Mouse (Mus musculus) limb, embryonic 12.5 days (tissue): ENCODE measurements at regions not wholly inside any gene's neighbourhood (a gene's known extent, or its start where the extent isn't known, plus 50 kb on each side); places are given as distances from the start of the nearest gene placed in this dataset.
"Not testable (repeated sequence)": the region's sequence is repeated elsewhere in the genome, so short reads cannot be mapped to it uniquely, and the experiment has no call there.

Experiments
- ATAC-seq: fragments of 200-750 bp; cut with Nextera tagmentation; 2 replicates; pipeline ENCODE4 v1.8.0; 2017; ENCODE audit warnings: low read depth, moderate TSS enrichment; ENCODE audit not compliant: insufficient number of reproducible peaks, insufficient read depth, low FRiP score, low TSS enrichment
- H3K27ac ChIP-seq: fragments of 300-500 bp; sonication (generic); 2 replicates; pipeline ENCODE4 v1.5.1; 2016; ENCODE audit warnings: mild to moderate bottlenecking, moderate library complexity
- H3K27me3 ChIP-seq: fragments of 300-500 bp; sonication (generic); 2 replicates; pipeline ENCODE4 v1.6.1; 2016; ENCODE audit warnings: mild to moderate bottlenecking, moderate library complexity
- H3K36me3 ChIP-seq: fragments of 300-500 bp; sonication (generic); 2 replicates; pipeline ENCODE4 v1.6.1; 2016; ENCODE audit warnings: mild to moderate bottlenecking, moderate library complexity
- H3K4me1 ChIP-seq: fragments of 300-500 bp; sonication (generic); replicated peaks from 2 replicates; pipeline ENCODE4 v1.6.1; 2016
- H3K4me2 ChIP-seq: fragments of 300-500 bp; sonication (generic); 2 replicates; pipeline ENCODE4 v1.6.1; 2016; ENCODE audit warnings: mild to moderate bottlenecking, moderate library complexity
- H3K4me3 ChIP-seq: fragments of 300-500 bp; sonication (generic); replicated peaks from 2 replicates; pipeline ENCODE4 v1.5.1; 2016; ENCODE audit warnings: mild to moderate bottlenecking
- H3K9ac ChIP-seq: fragments of 300-500 bp; sonication (generic); replicated peaks from 2 replicates; pipeline ENCODE4 v1.6.1; 2016; ENCODE audit warnings: mild to moderate bottlenecking, moderate library complexity
- H3K9me3 ChIP-seq: fragments of 300-500 bp; sonication (generic); 2 replicates; pipeline ENCODE4 v1.6.1; 2016; ENCODE audit warnings: mild to moderate bottlenecking, moderate library complexity
- WGBS: fragments of 180-500 bp; shearing (Covaris S2); methylation state at CpG from one replicate; pipeline ENCODE4 v1.1.7; 2016; 5-methylcytosine and 5-hydroxymethylcytosine counted together

DNA sequence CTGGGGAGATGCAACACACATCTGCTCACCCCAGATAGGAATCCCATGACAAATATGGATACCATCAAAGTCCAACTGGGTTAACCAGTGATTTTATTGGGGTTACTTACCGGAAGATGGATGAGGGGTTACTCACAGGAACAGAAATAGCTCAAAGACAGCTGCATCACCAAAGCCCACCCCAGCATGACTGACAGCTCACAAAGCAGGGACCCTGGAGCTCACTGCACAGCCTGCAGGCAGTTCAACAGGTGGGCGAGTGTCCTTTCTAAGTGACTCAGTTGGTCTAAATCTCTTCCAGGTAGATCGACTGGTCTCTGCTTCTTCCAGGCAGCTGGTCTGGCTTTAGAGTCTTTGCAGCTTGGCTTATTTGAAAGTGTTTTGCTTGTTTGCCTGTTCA is 114.2 kb downstream of the Bdh1 start:
- no peak overlapping the region for H3K27ac ChIP-seq

DNA sequence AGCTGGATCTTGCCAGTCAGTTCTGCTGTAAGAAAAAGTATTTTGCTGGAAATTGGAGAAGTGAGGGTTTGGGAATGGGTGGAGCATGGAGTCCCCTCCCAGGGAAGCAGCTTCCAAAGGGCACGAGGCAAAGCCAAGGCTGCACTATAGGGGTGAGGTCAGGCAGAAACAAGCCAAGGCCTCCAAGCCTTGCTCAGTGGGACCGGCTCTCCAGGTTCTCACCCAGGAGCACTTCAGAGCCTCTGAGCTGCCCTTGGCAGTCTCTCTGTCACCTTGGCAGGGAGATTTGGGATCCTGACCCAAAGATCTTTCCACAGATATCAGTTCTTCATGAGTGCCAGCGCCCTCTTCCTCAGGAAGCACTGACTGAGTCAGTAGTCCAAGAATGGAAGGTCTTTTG is 116.5 kb downstream of the Bdh1 start:
- H3K27me3 ChIP-seq, result no peaks in the 10 kb centered on the region
- no peak overlapping the region for H3K9ac ChIP-seq
- no peaks in the 10 kb centered on the region for H3K9me3 ChIP-seq
- no peak overlapping the region for H3K27ac ChIP-seq
- WGBS, result 82% methylated on average over 3 of the region's 3 CpGs
- no peak overlapping the region for H3K4me2 ChIP-seq
- H3K4me1 ChIP-seq, result peaks cover 32% of the 10 kb centered on the region
- H3K4me3 ChIP-seq, result no peak overlapping the region
- no peak for ATAC-seq
- H3K36me3 ChIP-seq, result no peaks in the 10 kb centered on the region

More for the DNA sequence above, 114.2 kb downstream of the Bdh1 start:
- no peak overlapping the region for H3K4me2 ChIP-seq
- H3K9me3 ChIP-seq, result no peaks in the 10 kb centered on the region
- no peak overlapping the region for H3K9ac ChIP-seq
- ATAC-seq, result no peak
- no peak overlapping the region for H3K4me3 ChIP-seq
- H3K27me3 ChIP-seq, result no peaks in the 10 kb centered on the region
- peaks cover 38% of the 10 kb centered on the region for H3K4me1 ChIP-seq
- WGBS, result 55% methylated on average over 3 of the region's 3 CpGs
- no peaks in the 10 kb centered on the region for H3K36me3 ChIP-seq

DNA sequence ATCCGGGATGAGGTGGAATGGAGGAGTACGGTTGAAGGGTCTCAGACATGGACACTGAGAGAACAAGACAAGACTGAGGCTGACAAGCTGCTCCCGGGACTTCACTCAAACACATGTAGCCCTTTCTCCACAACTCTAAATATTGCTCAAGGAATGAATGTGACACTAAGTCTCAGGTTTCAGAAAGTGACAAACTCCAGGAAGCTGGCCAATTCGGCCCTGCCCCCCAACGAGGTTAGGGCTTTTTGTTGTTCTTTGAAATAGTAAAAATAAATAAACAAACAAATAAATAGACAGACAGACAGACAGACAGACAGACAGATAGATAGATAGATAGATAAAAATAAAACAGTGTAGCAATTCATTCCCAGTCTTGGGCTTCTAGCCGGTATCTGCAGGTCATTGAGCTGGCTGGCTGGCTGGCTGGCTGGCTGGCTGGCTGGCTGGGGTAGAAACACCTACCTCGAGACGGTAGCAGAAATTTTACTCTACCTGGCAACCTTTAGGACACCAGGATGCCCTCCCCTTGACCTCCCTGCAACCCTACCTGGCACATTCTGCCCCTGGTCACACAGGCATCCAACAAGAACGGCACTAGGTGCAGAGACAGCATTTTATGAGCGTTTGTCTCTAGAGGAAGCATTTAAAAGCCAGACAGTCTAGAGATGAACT is 119.6 kb upstream of the Dlg1 start:
- H3K27me3 ChIP-seq, result peaks cover 9% of the 10 kb centered on the region; the same call in 1 of the 2 replicates
- peaks cover 47% of the 10 kb centered on the region for H3K4me1 ChIP-seq
- no peaks in the 10 kb centered on the region for H3K9me3 ChIP-seq
- WGBS, result 35% methylated on average over 10 of the region's 10 CpGs
- H3K4me2 ChIP-seq, result no peak overlapping the region
- no peak for ATAC-seq
- H3K4me3 ChIP-seq, result no peak overlapping the region
- H3K9ac ChIP-seq, result no peak overlapping the region
- no peak overlapping the region for H3K27ac ChIP-seq
- no peaks in the 10 kb centered on the region for H3K36me3 ChIP-seq

DNA sequence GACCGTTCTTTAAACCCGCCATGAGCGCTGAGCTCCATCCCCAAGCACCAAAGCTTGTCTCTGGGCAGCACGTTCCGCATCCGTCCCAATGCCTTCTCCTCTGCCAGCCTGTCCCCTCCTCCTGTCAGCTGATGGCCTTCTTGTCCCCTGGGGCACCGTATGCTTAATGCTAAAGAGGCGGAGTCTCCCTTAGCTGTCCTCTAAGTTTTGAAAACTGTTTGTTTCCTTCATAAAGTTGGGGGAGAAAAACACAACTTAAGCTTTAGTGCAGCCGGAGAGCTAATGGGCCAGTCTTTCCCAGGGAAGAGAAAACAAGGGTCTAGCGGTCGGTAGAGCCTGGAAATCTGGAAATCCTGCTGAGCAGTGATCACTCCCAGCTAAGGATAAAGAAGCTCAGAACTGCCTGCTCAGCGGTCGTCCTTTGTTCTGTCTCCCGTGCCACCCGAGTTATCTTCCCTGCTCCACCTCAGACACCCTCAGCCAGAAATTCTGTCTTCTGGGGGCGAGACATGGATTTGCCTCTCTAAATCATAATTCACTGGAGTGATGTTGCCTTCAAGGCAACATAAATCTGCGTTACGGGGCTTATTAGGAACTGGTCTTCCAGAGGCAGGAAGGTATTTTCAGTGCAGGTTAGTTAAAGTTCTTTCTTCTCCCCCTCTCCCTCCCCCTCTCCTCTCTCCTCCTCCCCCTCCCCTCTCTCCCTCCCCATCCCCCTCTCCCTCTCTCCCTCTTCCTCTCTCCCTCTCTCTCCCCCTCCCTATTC is 117.0 kb upstream of the Dlg1 start:
- Histone ChIP-seq H3K27me3 (peaks cover 9% of the 10 kb centered on the region; the same call in 1 of the 2 replicates), H3K4me2 (peak overlapping the region; percentile 54), H3K9ac (peak overlapping the region; percentile 40; the same call in 1 of the 2 replicates), H3K36me3 (no peaks in the 10 kb centered on the region), H3K9me3 (no peaks in the 10 kb centered on the region), H3K27ac (peak overlapping the region; percentile 85), H3K4me3 (peak overlapping the region; percentile 17), H3K4me1 (peaks cover 53% of the 10 kb centered on the region)
- 1% methylated on average over 18 of the region's 18 CpGs for WGBS
- no peak for ATAC-seq

DNA sequence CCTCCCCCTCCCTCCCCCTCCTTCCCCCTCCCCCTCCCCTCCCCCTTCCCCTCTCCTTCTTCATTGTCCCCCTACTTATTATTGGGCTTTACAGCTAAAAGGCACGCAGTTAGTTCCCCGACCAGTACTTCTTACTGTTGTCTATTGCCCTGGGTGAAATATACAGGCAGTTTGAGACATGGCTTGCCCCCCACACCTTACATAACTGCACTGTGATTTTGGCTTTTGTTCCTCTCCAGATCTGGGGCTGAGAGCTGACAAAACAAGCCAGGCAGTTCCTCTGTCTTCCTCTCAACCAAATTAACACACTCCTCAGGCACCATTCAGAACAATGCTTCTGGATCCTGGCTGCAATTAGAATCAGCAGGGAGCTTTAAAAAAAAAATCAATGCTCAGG is 116.4 kb upstream of the Dlg1 start:
- Histone ChIP-seq H3K4me2 (peak overlapping the region; percentile 54), H3K4me1 (peaks cover 59% of the 10 kb centered on the region)
- 0% methylated on average over 2 of the region's 2 CpGs for WGBS

DNA sequence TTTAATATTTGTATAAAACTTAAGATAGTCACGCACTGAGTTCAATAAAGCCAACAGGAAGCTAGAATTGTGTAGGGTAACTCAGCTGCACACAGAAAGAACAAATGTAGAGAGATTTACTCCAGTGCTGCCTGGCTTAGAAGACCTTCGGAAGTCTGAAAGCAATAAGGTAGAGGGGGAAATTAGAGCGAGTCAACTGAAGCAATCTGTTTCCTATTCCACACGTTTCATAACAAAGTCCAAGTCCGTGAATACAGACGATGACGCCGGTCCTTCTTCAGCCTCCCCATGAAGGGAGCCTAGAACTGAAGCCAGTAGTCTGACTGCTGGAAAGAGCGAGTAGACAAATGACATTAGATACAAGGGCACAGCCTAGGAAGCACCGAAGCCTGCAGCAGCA is 115.9 kb upstream of the Dlg1 start:
- H3K36me3 ChIP-seq, result no peaks in the 10 kb centered on the region
- H3K4me1 ChIP-seq, result peaks cover 64% of the 10 kb centered on the region
- H3K27me3 ChIP-seq, result peaks cover 9% of the 10 kb centered on the region; the same call in 1 of the 2 replicates
- H3K4me3 ChIP-seq, result no peak overlapping the region
- peak overlapping the region; percentile 85 for H3K27ac ChIP-seq
- H3K4me2 ChIP-seq, result 0 out of 2 replicates have a peak overlapping the region, but pooled peaks have one; percentile 54
- 27% methylated on average over 10 of the region's 10 CpGs for WGBS
- no peak for ATAC-seq
- no peak overlapping the region for H3K9ac ChIP-seq
- no peaks in the 10 kb centered on the region for H3K9me3 ChIP-seq

More for the DNA sequence above, 116.4 kb upstream of the Dlg1 start:
- Histone ChIP-seq H3K27me3 (peaks cover 9% of the 10 kb centered on the region; the same call in 1 of the 2 replicates), H3K36me3 (no peaks in the 10 kb centered on the region), H3K27ac (peak overlapping the region; percentile 85), H3K9ac (no peak overlapping the region), H3K4me3 (no peak overlapping the region), H3K9me3 (no peaks in the 10 kb centered on the region)
- ATAC-seq, result no peak

DNA sequence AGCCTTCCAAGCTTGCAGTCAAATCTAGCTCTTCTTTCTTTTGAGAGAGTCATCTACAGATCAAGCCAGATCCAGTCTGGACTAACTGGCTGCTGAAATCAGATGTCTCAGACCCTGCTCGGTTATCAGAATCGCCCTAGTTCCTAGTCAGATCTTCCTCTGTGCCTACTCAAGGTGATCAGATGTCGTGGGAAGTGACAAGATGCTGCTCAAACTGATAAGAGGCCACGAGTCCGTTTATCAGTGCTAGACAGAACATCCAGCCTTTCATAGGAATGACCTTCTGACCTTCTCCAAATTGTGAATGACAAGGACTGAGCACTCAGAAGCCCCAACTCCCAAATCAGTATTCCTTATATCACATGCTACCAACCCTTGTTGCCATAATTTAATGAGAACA is 113.3 kb upstream of the Dlg1 start:
- WGBS, result 83% methylated on average over 5 of the region's 5 CpGs
- peaks cover 50% of the 10 kb centered on the region for H3K4me1 ChIP-seq
- H3K9me3 ChIP-seq, result no peaks in the 10 kb centered on the region
- H3K36me3 ChIP-seq, result no peaks in the 10 kb centered on the region
- H3K27ac ChIP-seq, result no peak overlapping the region
- no peak overlapping the region for H3K4me3 ChIP-seq
- no peak for ATAC-seq
- H3K27me3 ChIP-seq, result 0 out of 2 replicates have a peak, but pooled peaks cover 1% of the 10 kb centered on the region
- H3K9ac ChIP-seq, result no peak overlapping the region
- no peak overlapping the region for H3K4me2 ChIP-seq

DNA sequence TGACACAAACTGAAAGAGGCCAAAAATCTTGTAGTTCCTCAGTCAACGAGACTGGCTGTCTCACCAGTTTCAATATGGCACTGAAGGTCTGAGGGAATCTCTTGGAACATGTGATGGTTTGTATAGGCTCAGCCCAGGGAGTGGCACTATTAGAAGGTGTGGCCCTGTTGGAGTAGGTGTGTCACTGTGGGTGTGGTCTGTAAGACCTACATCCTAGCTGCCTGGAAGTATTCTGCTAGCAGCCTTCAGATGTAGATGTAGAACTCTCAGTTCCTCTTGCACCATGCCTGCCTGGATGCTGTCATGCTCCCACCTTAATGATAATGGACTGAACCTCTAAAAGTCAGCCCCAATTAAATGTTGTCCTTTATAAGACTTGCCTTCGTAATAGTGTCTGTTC is 112.7 kb upstream of the Dlg1 start:
- H3K36me3 ChIP-seq, H3K4me3 ChIP-seq, H3K27ac ChIP-seq, H3K27me3 ChIP-seq, H3K4me2 ChIP-seq, H3K9me3 ChIP-seq, ATAC-seq, H3K9ac ChIP-seq: not testable (repeated sequence)
- 90% methylated on average over 2 of the region's 2 CpGs for WGBS
- H3K4me1 ChIP-seq, result peaks cover 44% of the 10 kb centered on the region

DNA sequence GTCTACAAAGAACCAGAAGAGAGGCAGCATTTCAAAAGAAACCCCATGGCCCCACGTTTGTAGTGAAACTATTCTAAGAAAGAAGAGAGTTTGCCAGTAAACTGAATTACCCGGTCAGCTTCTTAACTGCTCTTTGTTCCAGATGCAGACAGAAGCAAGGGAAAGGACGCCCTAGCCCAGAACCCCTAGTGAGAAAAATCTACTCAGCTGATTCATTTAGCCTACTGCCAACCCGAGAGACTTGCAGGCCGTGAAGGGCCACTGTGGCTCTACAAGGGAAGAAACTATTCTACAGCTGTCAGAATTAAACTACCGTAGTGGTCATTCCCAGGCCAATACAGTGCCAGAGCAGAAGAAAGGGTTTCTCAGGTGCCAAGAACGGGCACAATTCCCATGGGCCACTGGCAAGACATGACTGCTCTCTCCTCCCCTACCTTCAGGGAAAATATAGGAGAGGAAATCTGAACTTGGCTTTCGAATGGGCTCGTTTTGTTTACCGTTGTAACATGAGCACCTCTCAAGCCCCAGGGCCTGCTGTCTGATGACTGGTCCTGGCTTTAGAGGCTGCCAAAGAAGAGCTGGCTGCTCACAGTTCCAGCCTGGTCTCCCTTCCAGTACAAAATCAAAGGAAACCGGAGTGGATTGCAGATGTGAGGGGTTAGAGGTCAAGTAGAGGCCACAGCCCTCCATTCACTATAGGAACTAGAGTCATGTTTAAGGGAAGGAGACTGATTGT is 111.7 kb upstream of the Dlg1 start:
- Histone ChIP-seq H3K27me3 (no peaks in the 10 kb centered on the region), H3K36me3 (no peaks in the 10 kb centered on the region), H3K4me3 (no peak overlapping the region), H3K27ac (peak overlapping the region; percentile 78), H3K4me2 (no peak overlapping the region), H3K9ac (no peak overlapping the region), H3K4me1 (peaks cover 34% of the 10 kb centered on the region), H3K9me3 (no peaks in the 10 kb centered on the region)
- WGBS, result 13% methylated on average over 11 of the region's 11 CpGs
- ATAC-seq, result peak; percentile 65; the same call in 1 of the 2 replicates

DNA sequence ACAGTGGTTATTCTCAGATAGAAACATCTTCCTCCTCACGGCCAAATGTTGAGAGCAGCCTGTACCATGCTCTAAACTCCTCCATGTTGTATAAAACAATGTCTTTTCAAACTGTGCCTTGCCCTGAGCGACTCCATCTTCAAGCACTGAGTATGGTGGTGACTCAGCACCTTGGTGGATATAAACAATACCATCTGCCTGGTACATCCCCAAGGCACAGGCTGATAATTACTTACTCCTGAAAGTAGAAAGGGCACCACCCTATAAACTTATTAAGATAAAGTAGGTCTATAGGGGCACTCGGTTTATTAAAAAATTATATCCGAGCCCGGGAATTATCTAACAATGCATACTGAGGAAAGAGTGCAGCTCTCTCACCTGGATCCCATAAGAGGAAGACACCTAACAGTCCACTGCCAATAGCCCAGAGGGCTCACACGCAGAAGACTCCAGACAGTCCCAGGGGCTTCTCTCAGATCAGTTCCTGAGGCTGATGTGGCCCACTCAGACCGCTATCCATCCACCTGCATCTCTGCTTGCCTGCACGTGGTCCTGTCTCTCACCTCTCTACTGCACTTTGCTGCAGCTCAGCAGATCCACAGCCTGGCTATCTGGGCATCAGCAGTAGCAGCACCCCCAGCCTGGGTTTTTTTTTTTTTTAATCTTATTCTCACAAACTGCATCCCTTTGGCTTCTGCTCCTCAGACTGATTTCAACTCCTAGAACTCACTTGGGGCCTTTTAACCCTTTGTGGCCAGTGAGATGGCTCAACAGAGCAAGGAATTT is 109.7 kb upstream of the Dlg1 start:
- Histone ChIP-seq H3K27ac (no peak overlapping the region), H3K4me1 (peaks cover 21% of the 10 kb centered on the region), H3K27me3 (no peaks in the 10 kb centered on the region), H3K36me3 (no peaks in the 10 kb centered on the region), H3K9ac (no peak overlapping the region), H3K4me2 (no peak overlapping the region), H3K9me3 (0 out of 2 replicates have a peak, but pooled peaks cover 5% of the 10 kb centered on the region), H3K4me3 (no peak overlapping the region)
- WGBS, result 80% methylated on average over 8 of the region's 8 CpGs
- no peak for ATAC-seq
